Mouse (Mus musculus) intestine, embryonic 15.5 days (tissue): Measurements from ENCODE around the gene Gng7. TPM values are rescaled to one million over a fixed set of nuclear protein-coding genes. Genes with fewer than 3 reads are reported as not detected.
A peak's percentile ranks its signal among the peaks of the same experiment; 100 is the strongest.
"Not testable (repeated sequence)": the region's sequence is repeated elsewhere in the genome, so short reads cannot be mapped to it uniquely, and the experiment has no call there.

Source experiments
- ATAC-seq: fragments of 200-750 bp; cut with Nextera tagmentation; 2 replicates; pipeline ENCODE4 v1.8.0; 2017; ENCODE audit warnings: moderate TSS enrichment, moderate library complexity
- H3K27ac ChIP-seq: fragments of 300-500 bp; sonication (generic); 2 replicates; pipeline ENCODE4 v1.5.1; 2015; ENCODE audit warnings: mild to moderate bottlenecking, inconsistent platforms
- H3K27me3 ChIP-seq: fragments of 300-500 bp; sonication (generic); replicated peaks from 2 replicates; pipeline ENCODE4 v1.6.1; 2015; ENCODE audit warnings: inconsistent platforms
- H3K36me3 ChIP-seq: fragments of 300-500 bp; sonication (generic); 2 replicates; pipeline ENCODE4 v1.6.1; 2015; ENCODE audit warnings: inconsistent platforms
- H3K4me1 ChIP-seq: fragments of 300-500 bp; sonication (generic); replicated peaks from 2 replicates; pipeline ENCODE4 v1.6.1; 2015; ENCODE audit warnings: inconsistent platforms
- H3K4me2 ChIP-seq: fragments of 300-500 bp; sonication (generic); replicated peaks from 2 replicates; pipeline ENCODE4 v1.6.1; 2015; ENCODE audit warnings: mild to moderate bottlenecking, inconsistent platforms
- H3K4me3 ChIP-seq: fragments of 300-500 bp; sonication (generic); replicated peaks from 2 replicates; pipeline ENCODE4 v1.5.1; 2015; ENCODE audit warnings: inconsistent platforms
- H3K9ac ChIP-seq: fragments of 300-500 bp; sonication (generic); 2 replicates; pipeline ENCODE4 v1.6.1; 2015; ENCODE audit warnings: inconsistent platforms
- H3K9me3 ChIP-seq: fragments of 300-500 bp; sonication (generic); 2 replicates; pipeline ENCODE4 v1.6.1; 2016; ENCODE audit warnings: inconsistent platforms
- WGBS: fragments of 180-500 bp; shearing (Covaris S2); methylation state at CpG from one replicate; pipeline ENCODE4 v1.1.7; 2015; 5-methylcytosine and 5-hydroxymethylcytosine counted together
- polyA plus RNA-seq: library from polyadenylated mRNA; unstranded; fragments of >200 nt; fragmentation: Nextera tagmentation; extraction: Ambion mirVana; gene quantifications from 2 replicates; pipeline ENCODE4 v1.2.1, GENCODE M21; 2015

Gene Gng7
- polyA plus RNA-seq, 1 experiment from 2014 or later: 4.7 TPM

DNA sequence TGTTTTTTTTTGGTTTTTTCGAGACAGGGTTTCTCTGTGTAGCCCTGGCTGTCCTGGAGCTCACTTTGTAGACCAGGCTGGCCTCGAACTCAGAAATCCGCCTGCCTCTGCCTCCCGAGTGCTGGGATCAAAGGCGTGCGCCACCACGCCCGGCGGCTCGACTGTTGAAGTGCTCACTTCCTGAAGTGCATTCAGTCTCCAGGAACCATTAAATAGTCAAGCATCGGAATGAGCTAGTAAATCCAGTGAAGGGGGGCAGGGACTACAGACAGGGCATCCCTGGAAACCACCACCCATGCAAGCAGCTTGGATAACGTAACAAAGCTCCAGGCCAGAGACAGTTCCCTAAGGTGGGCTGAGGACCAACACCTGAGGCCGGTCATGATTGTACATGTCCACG is 30.5 kb upstream of the Gng7 start:
- H3K36me3 ChIP-seq: peaks cover 60% of the 10 kb centered on the region
- WGBS: 89% methylated on average over 14 of the region's 14 CpGs
- not testable (repeated sequence) for ATAC-seq, H3K9me3 ChIP-seq, H3K4me2 ChIP-seq, H3K4me3 ChIP-seq, H3K9ac ChIP-seq, H3K4me1 ChIP-seq, H3K27ac ChIP-seq, H3K27me3 ChIP-seq

GRCm38 (mm10) chr10:81041458-81042175 is 26.9 kb upstream of the Gng7 start:
- 25% methylated on average over 13 of the region's 13 CpGs for WGBS
- 0 out of 2 replicates have a peak, but pooled peaks cover 2% of the 10 kb centered on the region for H3K4me1 ChIP-seq
- H3K4me3 ChIP-seq: no peak overlapping the region
- H3K9ac ChIP-seq: no peak overlapping the region
- no peak for ATAC-seq
- no peaks in the 10 kb centered on the region for H3K27me3 ChIP-seq
- no peak overlapping the region for H3K4me2 ChIP-seq
- no peak overlapping the region for H3K27ac ChIP-seq
- H3K9me3 ChIP-seq: no peaks in the 10 kb centered on the region
- peaks cover 33% of the 10 kb centered on the region for H3K36me3 ChIP-seq

DNA sequence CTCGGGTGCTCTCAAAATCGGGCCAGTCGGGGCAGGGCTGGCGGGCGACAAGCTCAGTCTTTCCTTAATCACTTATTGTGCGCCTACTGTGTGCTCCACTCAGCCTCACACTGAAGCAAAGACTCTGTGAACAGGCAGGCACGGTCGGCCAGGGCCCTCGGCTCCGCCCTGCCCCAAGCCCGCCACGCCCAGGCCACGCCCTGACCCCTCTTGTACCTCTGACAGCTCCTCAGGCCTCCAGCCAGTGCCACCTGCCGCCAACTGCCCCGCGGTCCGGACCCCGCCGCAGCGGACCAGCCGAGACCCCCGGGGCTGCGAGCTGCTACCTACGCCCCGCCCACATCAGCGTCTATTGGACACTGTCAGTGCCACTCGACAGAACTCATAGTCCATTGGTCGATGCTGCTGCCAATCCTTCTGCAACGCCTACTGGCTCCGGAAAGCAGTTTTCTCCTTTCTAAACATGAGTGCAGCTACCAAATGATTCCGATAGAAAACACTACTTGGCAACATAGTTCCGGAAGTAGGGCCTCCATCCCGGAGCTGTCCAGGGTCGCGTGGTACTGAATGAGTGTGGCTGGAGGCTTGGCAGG is 22.3 kb upstream of the Gng7 start, which contains the start of gene Slc39a3:
Slc39a3 (minus strand) TSS at position 439 of the 593 bp plus-strand sequence.
- Histone ChIP-seq H3K36me3 (no peaks in the 10 kb centered on the region), H3K4me1 (0 out of 2 replicates have a peak, but pooled peaks cover 2% of the 10 kb centered on the region), H3K9me3 (no peaks in the 10 kb centered on the region), H3K27ac (peak within 1 kb of the TSS; percentile 46), H3K4me2 (peak within 1 kb of the TSS; percentile 74), H3K27me3 (no peaks in the 10 kb centered on the region), H3K4me3 (peak within 1 kb of the TSS; percentile 68), H3K9ac (peak within 1 kb of the TSS; percentile 75)
- ATAC-seq: peak; percentile 99
- under 1% methylated on average over 35 of the region's 35 CpGs for WGBS

DNA sequence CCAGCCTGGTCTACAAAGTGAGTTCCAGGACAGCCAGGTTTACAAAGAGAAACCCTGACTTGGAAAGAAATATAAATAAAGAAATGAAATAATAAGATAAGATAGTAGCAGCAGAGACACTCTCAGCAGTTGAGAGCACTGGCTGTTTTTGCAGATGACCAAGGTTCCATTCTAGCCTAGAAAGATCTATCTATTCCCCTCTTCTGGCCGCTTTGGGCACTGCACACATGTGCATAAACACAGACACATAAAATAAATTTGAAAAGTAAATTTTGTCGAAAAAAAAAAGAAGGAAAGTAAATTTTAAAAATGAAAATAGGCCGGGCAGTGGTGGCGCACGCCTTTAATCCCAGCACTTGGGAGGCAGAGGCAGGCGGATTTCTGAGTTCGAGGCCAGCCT is 21.5 kb upstream of the Gng7 start:
- ATAC-seq: no peak
- Histone ChIP-seq H3K4me3 (no peak overlapping the region), H3K9me3 (no peaks in the 10 kb centered on the region), H3K27ac (no peak overlapping the region), H3K27me3 (no peaks in the 10 kb centered on the region), H3K4me2 (no peak overlapping the region), H3K36me3 (peaks cover 4% of the 10 kb centered on the region; the same call in 1 of the 2 replicates), H3K4me1 (0 out of 2 replicates have a peak, but pooled peaks cover 2% of the 10 kb centered on the region), H3K9ac (no peak overlapping the region)
- 77% methylated on average over 7 of the region's 7 CpGs for WGBS

- Histone ChIP-seq H3K4me2 (no peak overlapping the region), H3K36me3 (peaks cover 12% of the 10 kb centered on the region), H3K9ac (no peak overlapping the region), H3K27ac (no peak overlapping the region), H3K27me3 (no peaks in the 10 kb centered on the region), H3K4me3 (no peak overlapping the region), H3K4me1 (0 out of 2 replicates have a peak, but pooled peaks cover 2% of the 10 kb centered on the region), H3K9me3 (no peaks in the 10 kb centered on the region)
- ATAC-seq: no peak
- WGBS: 82% methylated on average over 10 of the region's 10 CpGs
Observed at GRCm38 (mm10) chr10:81033586-81033985, 18.8 kb upstream of the Gng7 start.

DNA sequence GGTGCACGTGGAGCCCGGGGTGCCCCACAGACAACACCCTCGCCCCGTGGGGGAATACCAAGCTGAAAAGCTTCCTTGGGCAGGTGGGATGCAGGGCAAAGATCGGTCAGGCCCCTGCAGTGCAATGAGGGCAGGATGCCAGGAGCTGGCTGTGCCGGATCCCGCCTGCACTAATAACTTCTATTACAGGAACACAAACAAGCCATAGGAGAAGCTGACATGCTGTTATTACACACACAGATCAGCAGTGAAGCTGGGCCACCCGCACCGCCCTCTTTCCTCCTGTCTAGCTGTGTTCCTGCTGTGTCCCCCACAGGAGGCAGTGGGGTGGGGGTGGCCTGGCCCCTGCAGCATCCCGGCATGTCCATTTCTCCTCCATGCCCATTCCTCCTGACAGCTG is 14.3 kb upstream of the Gng7 start:
- 74% methylated on average over 10 of the region's 10 CpGs for WGBS
- no peak overlapping the region for H3K9ac ChIP-seq

DNA sequence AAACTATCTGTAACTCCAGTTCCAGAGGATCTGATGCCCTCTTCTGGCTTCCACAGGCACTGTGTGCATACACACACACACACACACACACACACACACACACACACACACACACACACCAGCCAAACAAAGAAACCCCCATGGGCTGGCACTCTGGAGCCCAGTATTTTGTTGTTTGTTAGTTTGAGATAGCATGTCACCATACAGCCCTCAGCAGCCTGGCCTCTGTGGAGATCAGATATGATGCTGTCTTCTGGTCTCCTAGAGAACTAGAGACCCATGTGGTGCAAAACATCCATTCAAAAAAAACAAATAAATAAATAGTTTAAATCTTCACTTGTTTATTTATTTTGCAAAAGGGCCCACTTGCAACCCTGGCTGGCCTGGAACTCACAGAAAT is 13.5 kb upstream of the Gng7 start:
- H3K4me2 ChIP-seq: no peak overlapping the region
- H3K36me3 ChIP-seq: peaks cover 12% of the 10 kb centered on the region
- no peak for ATAC-seq

More for the DNA sequence above, 14.3 kb upstream of the Gng7 start:
- peaks cover 12% of the 10 kb centered on the region for H3K36me3 ChIP-seq
- H3K4me2 ChIP-seq: no peak overlapping the region
- H3K9me3 ChIP-seq: no peaks in the 10 kb centered on the region
- peaks cover 16% of the 10 kb centered on the region for H3K27me3 ChIP-seq
- no peak overlapping the region for H3K27ac ChIP-seq
- ATAC-seq: no peak
- no peak overlapping the region for H3K4me3 ChIP-seq
- peaks cover 4% of the 10 kb centered on the region; the same call in 1 of the 2 replicates for H3K4me1 ChIP-seq

DNA sequence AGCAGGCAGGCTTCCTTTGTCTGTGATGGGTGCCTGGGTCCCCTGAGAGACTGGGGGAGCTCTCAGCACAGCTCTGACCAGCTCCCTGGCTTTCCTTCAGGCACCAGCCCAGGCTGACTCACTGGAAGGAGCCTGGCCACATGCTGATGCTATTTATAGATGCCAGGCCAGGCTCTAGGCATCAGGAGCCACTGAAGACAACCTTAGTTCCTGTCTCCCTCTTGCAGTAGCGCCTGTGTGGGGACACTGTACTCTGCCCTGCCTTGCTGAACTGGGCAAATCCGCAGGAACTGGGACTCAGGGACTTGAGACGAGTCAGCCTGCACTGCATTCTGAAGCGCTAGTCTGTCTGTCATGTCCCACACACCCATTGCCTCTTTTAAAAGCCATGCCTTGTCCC is 12.6 kb upstream of the Gng7 start:
- Histone ChIP-seq H3K4me1 (peaks cover 4% of the 10 kb centered on the region; the same call in 1 of the 2 replicates), H3K36me3 (peaks cover 12% of the 10 kb centered on the region), H3K9me3 (peaks cover 3% of the 10 kb centered on the region; the same call in 1 of the 2 replicates), H3K27ac (no peak overlapping the region), H3K9ac (no peak overlapping the region), H3K27me3 (peaks cover 28% of the 10 kb centered on the region), H3K4me3 (no peak overlapping the region), H3K4me2 (no peak overlapping the region)
- 67% methylated on average over 4 of the region's 4 CpGs for WGBS
- no peak for ATAC-seq

More for the DNA sequence above, 13.5 kb upstream of the Gng7 start:
- H3K4me1 ChIP-seq: peaks cover 4% of the 10 kb centered on the region; the same call in 1 of the 2 replicates
- H3K9me3 ChIP-seq: no peaks in the 10 kb centered on the region
- peaks cover 23% of the 10 kb centered on the region for H3K27me3 ChIP-seq
- H3K27ac ChIP-seq: no peak overlapping the region
- H3K4me3 ChIP-seq: no peak overlapping the region
- no peak overlapping the region for H3K9ac ChIP-seq

- Histone ChIP-seq H3K9me3 (peaks cover 3% of the 10 kb centered on the region; the same call in 1 of the 2 replicates), H3K36me3 (peaks cover 12% of the 10 kb centered on the region), H3K4me2 (no peak overlapping the region), H3K9ac (no peak overlapping the region), H3K4me1 (peaks cover 4% of the 10 kb centered on the region; the same call in 1 of the 2 replicates), H3K27me3 (peaks cover 33% of the 10 kb centered on the region), H3K27ac (no peak overlapping the region), H3K4me3 (no peak overlapping the region)
- ATAC-seq: no peak
- WGBS: 90% methylated on average over 5 of the region's 5 CpGs
Observed at GRCm38 (mm10) chr10:81026857-81027256, 12.1 kb upstream of the Gng7 start.

- 42% methylated on average over 12 of the region's 12 CpGs for WGBS
- ATAC-seq: no peak
- peak within 1 kb of the TSS; percentile 62 for H3K4me2 ChIP-seq
- peaks cover 3% of the 10 kb centered on the region; the same call in 1 of the 2 replicates for H3K9me3 ChIP-seq
- peak within 1 kb of the TSS; percentile 29 for H3K4me3 ChIP-seq
- peaks cover 40% of the 10 kb centered on the region for H3K27me3 ChIP-seq
- H3K9ac ChIP-seq: no peak within 1 kb of the TSS
- no peak within 1 kb of the TSS for H3K27ac ChIP-seq
- peaks cover 3% of the 10 kb centered on the region; the same call in 1 of the 2 replicates for H3K36me3 ChIP-seq
- H3K4me1 ChIP-seq: peaks cover 4% of the 10 kb centered on the region; the same call in 1 of the 2 replicates
Observed at GRCm38 (mm10) chr10:81025639-81026275, 11.0 kb upstream of the Gng7 start, which contains the start of gene Diras1. Gene Diras1, minus strand, starts transcription at chr10:81025662.

GRCm38 (mm10) chr10:81025047-81025621 is 10.4 kb upstream of the Gng7 start:
- Histone ChIP-seq H3K27me3 (peaks cover 43% of the 10 kb centered on the region), H3K36me3 (0 out of 2 replicates have a peak, but pooled peaks cover 3% of the 10 kb centered on the region), H3K27ac (no peak overlapping the region), H3K4me3 (peak overlapping the region; percentile 29), H3K9ac (no peak overlapping the region), H3K9me3 (peaks cover 3% of the 10 kb centered on the region; the same call in 1 of the 2 replicates), H3K4me2 (peak overlapping the region; percentile 62), H3K4me1 (peaks cover 4% of the 10 kb centered on the region; the same call in 1 of the 2 replicates)
- ATAC-seq: peak; percentile 27; the same call in 1 of the 2 replicates
- WGBS: 1% methylated on average over 33 of the region's 43 CpGs
